Mouse (Mus musculus) spleen, postnatal 4 days (tissue): ENCODE data around the gene Clec16a.
A peak's percentile ranks its signal among the peaks of the same experiment; 100 is the strongest.

Source experiments
- DNase-seq, 2 experiments: peaks; one replicate each; pipeline ENCODE4 v3.0.0; 2022; ENCODE audit warnings: low spot score in 2 of 2

The Clec16a gene

GRCm38 (mm10) chr16:10675612-10676011 lies 130.5 kb downstream of the Clec16a start:
- no peak for DNase-seq

- DNase-seq = no peak
Measured at GRCm38 (mm10) chr16:10676461-10677066, 131.4 kb downstream of the Clec16a start.

- DNase-seq = no peak
Measured at GRCm38 (mm10) chr16:10682521-10682920, 137.4 kb downstream of the Clec16a start.

GRCm38 (mm10) chr16:10683193-10684000 lies 138.3 kb downstream of the Clec16a start:
- no peak for DNase-seq

GRCm38 (mm10) chr16:10689748-10690318 lies 144.7 kb downstream of the Clec16a start:
- DNase-seq = no peak

- DNase-seq = no peak
Measured at GRCm38 (mm10) chr16:10690442-10690841, 145.3 kb downstream of the Clec16a start.

GRCm38 (mm10) chr16:10691705-10692104 lies 146.6 kb downstream of the Clec16a start:
- no peak for DNase-seq

GRCm38 (mm10) chr16:10692848-10693247 lies 147.7 kb downstream of the Clec16a start:
- no peak for DNase-seq

- DNase-seq = no peak
Measured at GRCm38 (mm10) chr16:10693424-10693823, 148.3 kb downstream of the Clec16a start.

- peak in 1 of 2 experiments; percentile 15 for DNase-seq
Measured at GRCm38 (mm10) chr16:10694414-10694851, 149.3 kb downstream of the Clec16a start.

- DNase-seq = no peak
Measured at GRCm38 (mm10) chr16:10697861-10698659, 152.9 kb downstream of the Clec16a start.

- no peak for DNase-seq
Measured at GRCm38 (mm10) chr16:10699316-10699715, 154.2 kb downstream of the Clec16a start.

- DNase-seq = no peak
Measured at GRCm38 (mm10) chr16:10700160-10700559, 155.0 kb downstream of the Clec16a start.

- no peak for DNase-seq
Measured at GRCm38 (mm10) chr16:10702399-10702798, 157.3 kb downstream of the Clec16a start.

- DNase-seq = no peak
Measured at GRCm38 (mm10) chr16:10703932-10704331, 158.8 kb downstream of the Clec16a start.

- no peak for DNase-seq
Measured at GRCm38 (mm10) chr16:10705396-10705795, 160.3 kb downstream of the Clec16a start.

- no peak for DNase-seq
Measured at GRCm38 (mm10) chr16:10711524-10711923, 166.4 kb downstream of the Clec16a start.

GRCm38 (mm10) chr16:10713041-10713440 lies 167.9 kb downstream of the Clec16a start:
- no peak for DNase-seq

- peak in 1 of 2 experiments; percentile 61 for DNase-seq
Measured at GRCm38 (mm10) chr16:10713441-10714239, 168.5 kb downstream of the Clec16a start.

- no peak for DNase-seq
Measured at GRCm38 (mm10) chr16:10715211-10715610, 170.1 kb downstream of the Clec16a start.

- DNase-seq = no peak
Measured at GRCm38 (mm10) chr16:10715632-10716031, 170.5 kb downstream of the Clec16a start.
